In genomic region chr15:81774505-81775171, GRCm38 (mm10) we compare ENCODE assay signal across 11 mouse cellular contexts. TPM values are rescaled to one million over a fixed set of nuclear protein-coding genes. Genes with fewer than 3 reads are reported as not detected.
A peak's percentile ranks its signal among the peaks of the same experiment; 100 is the strongest.
DNase-seq lines count a peak whose midpoint lies in the region; ATAC-seq and TF ChIP-seq lines count a peak whose summit lies in the region.
"Had no signal": no experiment of that assay in that cellular context is flagged by ENCODE, and none has a peak within 500 bp of the region (broad histone marks: within the 10 kb centered on the region; RNA-seq: fewer than 3 reads in every experiment).

No protein-coding gene starts in this region.

- H3K27me3 ChIP-seq in testis, adult 2 months (ENCODE audit: control insufficient read depth, insufficient read depth, low read length) = no peaks in the 10 kb centered on the region
- no peaks in the 10 kb centered on the region for H3K27me3 ChIP-seq in heart, postnatal 0 days (ENCODE audit: control insufficient read depth, insufficient read depth, low read length)
- H3K27me3 ChIP-seq in hindbrain, embryonic 10.5 days (ENCODE audit: insufficient read depth, poor library complexity, severe bottlenecking) = no peaks in the 10 kb centered on the region
- H3K27me3 ChIP-seq: embryonic facial prominence, embryonic 15.5 days had no signal

- no peak overlapping the region for H3K9ac ChIP-seq in heart, postnatal 0 days (replicated peaks; ENCODE audit: low read depth, low read length)
- H3K9ac ChIP-seq: embryonic facial prominence, embryonic 15.5 days; liver, embryonic 14.5 days had no signal

- H3K4me1 ChIP-seq in testis, adult 2 months (ENCODE audit: control insufficient read depth, insufficient read depth, low read length) = no peaks in the 10 kb centered on the region; the same call in 1 of the 2 replicates
- no peaks in the 10 kb centered on the region for H3K4me1 ChIP-seq in heart, postnatal 0 days (ENCODE audit: control insufficient read depth, insufficient read depth)
- no peaks in the 10 kb centered on the region for H3K4me1 ChIP-seq in hindbrain, embryonic 10.5 days (replicated peaks)

- peak; percentile 66 for ATAC-seq in heart, postnatal 0 days (ENCODE audit: insufficient read depth, low read depth)

- WGBS in heart, postnatal 0 days = 74% methylated on average over 15 of the region's 15 CpGs
- 91% methylated on average over 15 of the region's 15 CpGs for WGBS in hindbrain, embryonic 10.5 days

- H3K9me3 ChIP-seq in heart, postnatal 0 days (replicated peaks; ENCODE audit: control insufficient read depth, low read length) = no peaks in the 10 kb centered on the region
- peaks cover 5% of the 10 kb centered on the region; the same call in 1 of the 2 replicates for H3K9me3 ChIP-seq in hindbrain, embryonic 10.5 days
- H3K9me3 ChIP-seq: embryonic facial prominence, embryonic 15.5 days had no signal

- peak; percentile 55 for DNase-seq in gastrocnemius, adult 18-20 months (ENCODE audit: low spot score)
- DNase-seq in gastrocnemius, postnatal 10 days = no peak
- no peak for DNase-seq in testis, postnatal 10 days (ENCODE audit: low spot score)
- peak; percentile 14 for DNase-seq in heart, postnatal 0 days (ENCODE audit: low spot score)
- no peak for DNase-seq in natural killer cell, adult 2 months (ENCODE audit: low spot score in 2 of 2)
- no peak for DNase-seq in neural tube, embryonic 10.5 days (ENCODE audit: extremely low spot score, low spot score)
- no peak for DNase-seq in hindbrain, embryonic 10.5 days (ENCODE audit: low spot score)

- no peaks in the 10 kb centered on the region for H3K36me3 ChIP-seq in testis, adult 2 months (ENCODE audit: control insufficient read depth, insufficient read depth, low read length)
- H3K36me3 ChIP-seq in heart, postnatal 0 days (replicated peaks; ENCODE audit: control insufficient read depth, insufficient read depth, low read length) = peaks cover 79% of the 10 kb centered on the region
- H3K36me3 ChIP-seq in hindbrain, embryonic 10.5 days = peaks cover 95% of the 10 kb centered on the region

- TF ChIP-seq CTCF in testis, adult 2 months (IDR thresholded peaks at IDR 0.05; ENCODE audit: control insufficient read depth, insufficient read depth, insufficient replicate concordance, low read depth, low read length) = no peak
- TF ChIP-seq CTCF in heart, postnatal 0 days (IDR thresholded peaks at IDR 0.05; ENCODE audit: low read depth) = no peak

- peak; percentile 28; the same call in 1 of the 2 replicates for TF ChIP-seq POLR2A in testis, adult 2 months (IDR thresholded peaks at IDR 0.05; ENCODE audit: control insufficient read depth, low read depth, low read length)

- no peak overlapping the region for H3K4me2 ChIP-seq in heart, postnatal 0 days (ENCODE audit: low read depth, low read length)
- H3K4me2 ChIP-seq: embryonic facial prominence, embryonic 15.5 days had no signal

- no peak overlapping the region for H3K4me3 ChIP-seq in testis, adult 2 months (ENCODE audit: control insufficient read depth, low read depth, low read length)
- no peak overlapping the region for H3K4me3 ChIP-seq in heart, postnatal 0 days (ENCODE audit: low read depth, low read length)
- H3K4me3 ChIP-seq in hindbrain, embryonic 10.5 days = no peak overlapping the region
- H3K4me3 ChIP-seq: embryonic facial prominence, embryonic 15.5 days had no signal

- no peak for TF ChIP-seq EP300 in heart, postnatal 0 days (IDR thresholded peaks at IDR 0.05; ENCODE audit: low read depth)

- H3K27ac ChIP-seq in testis, adult 2 months (ENCODE audit: control insufficient read depth, insufficient read depth, low read depth, low read length) = peak overlapping the region; percentile 29
- no peak overlapping the region for H3K27ac ChIP-seq in heart, postnatal 0 days (ENCODE audit: low read depth)
- H3K27ac ChIP-seq in hindbrain, embryonic 10.5 days = no peak overlapping the region
- H3K27ac ChIP-seq: embryonic facial prominence, embryonic 15.5 days; liver, embryonic 14.5 days; stomach, postnatal 0 days had no signal

RNA-seq across cellular contexts. Expression of gene Tef, which starts 27.6 kb away (rescaled TPM):
- total RNA-seq in gastrocnemius, adult 18-20 months (2021) = 100 to 1,000 TPM; 124 to 160 TPM
- total RNA-seq in gastrocnemius, postnatal 10 days (2021) = 100 to 1,000 TPM; 127 to 130 TPM
- polyA plus RNA-seq in testis, adult 2 months (2012; rRNA removed) = 36.1 and 38.9 TPM in 2 replicates
- 41.5 and 58.7 TPM in 2 replicates for total RNA-seq in heart, postnatal 0 days (2014; rRNA removed; ENCODE audit: low replicate concordance)
- polyA plus RNA-seq in heart, postnatal 0 days (2015; fragmentation: Nextera tagmentation; extraction: Ambion mirVana) = 27.8 and 30.3 TPM in 2 replicates
- polyA plus RNA-seq in hindbrain, embryonic 10.5 days (2016; fragmentation: Nextera tagmentation; extraction: Ambion mirVana) = 16.4 and 19.4 TPM in 2 replicates

RNA-seq across cellular contexts. Expression of gene Rangap1, which starts 29.3 kb away (rescaled TPM):
- 10 to 100 TPM; 20.0 to 21.4 TPM for total RNA-seq in gastrocnemius, adult 18-20 months (2021)
- total RNA-seq in gastrocnemius, postnatal 10 days (2021) = 10 to 100 TPM; 28.6 to 31.3 TPM
- polyA plus RNA-seq in testis, adult 2 months (2012; rRNA removed) = 234 and 245 TPM in 2 replicates
- 50.6 and 87.8 TPM in 2 replicates for total RNA-seq in heart, postnatal 0 days (2014; rRNA removed; ENCODE audit: low replicate concordance)
- polyA plus RNA-seq in heart, postnatal 0 days (2015; fragmentation: Nextera tagmentation; extraction: Ambion mirVana) = 28.7 and 31.3 TPM in 2 replicates
- 166 and 178 TPM in 2 replicates for polyA plus RNA-seq in hindbrain, embryonic 10.5 days (2016; fragmentation: Nextera tagmentation; extraction: Ambion mirVana)

RNA-seq across cellular contexts. Expression of gene Zc3h7b, which starts 29.8 kb away (rescaled TPM):
- total RNA-seq in gastrocnemius, adult 18-20 months (2021) = 10 to 100 TPM; 32.7 to 34.2 TPM
- total RNA-seq in gastrocnemius, postnatal 10 days (2021) = 10 to 100 TPM; 39.8 to 43.1 TPM
- polyA plus RNA-seq in testis, adult 2 months (2012; rRNA removed) = 21.6 and 26.3 TPM in 2 replicates
- 41.4 and 51.1 TPM in 2 replicates for total RNA-seq in heart, postnatal 0 days (2014; rRNA removed; ENCODE audit: low replicate concordance)
- 11.6 and 14.3 TPM in 2 replicates for polyA plus RNA-seq in heart, postnatal 0 days (2015; fragmentation: Nextera tagmentation; extraction: Ambion mirVana)
- polyA plus RNA-seq in hindbrain, embryonic 10.5 days (2016; fragmentation: Nextera tagmentation; extraction: Ambion mirVana) = 37.9 and 40.8 TPM in 2 replicates

Comparison
In these comparisons a context has a peak if more than half of its experiments do, and no peak if none do; other contexts are left out.
1. DNase-seq: peak in gastrocnemius, adult 18-20 months (single experiment) and heart, postnatal 0 days (single experiment); none in gastrocnemius, postnatal 10 days (single experiment), testis, postnatal 10 days (single experiment), natural killer cell, adult 2 months (0 of 2), neural tube, embryonic 10.5 days (single experiment) and hindbrain, embryonic 10.5 days (single experiment).